Mouse (Mus musculus) fibroblast of lung, adult 2 months (primary cell): ENCODE data around the gene Nxn.
"Not testable (repeated sequence)": the region's sequence is repeated elsewhere in the genome, so short reads cannot be mapped to it uniquely, and the experiment has no call there.

Experiments
- DNase-seq: peaks from one replicate; pipeline ENCODE4 v3.0.0-alpha.2; 2011; ENCODE audit warnings: low read depth

Gene Nxn

DNA sequence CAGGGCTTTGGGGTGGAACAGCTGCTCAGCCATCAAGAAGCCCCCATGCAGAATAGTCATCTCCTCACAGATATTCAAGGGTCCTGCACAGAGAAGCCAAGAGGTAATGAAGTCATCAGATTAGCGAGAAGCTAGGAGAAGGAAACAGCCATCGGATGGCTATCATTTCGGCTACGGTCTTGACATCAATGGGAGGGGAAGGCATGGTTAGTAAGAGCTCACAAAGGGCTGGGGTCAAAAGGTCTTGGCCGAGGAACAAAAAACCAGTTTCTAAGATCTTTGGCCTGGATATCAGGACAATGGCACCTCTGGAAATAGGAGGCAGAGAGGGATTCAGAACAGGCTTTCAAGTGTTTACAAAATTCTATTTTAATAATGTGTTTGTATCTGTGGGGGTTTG is 185.1 kb downstream of the Nxn start:
- no peak for DNase-seq

DNA sequence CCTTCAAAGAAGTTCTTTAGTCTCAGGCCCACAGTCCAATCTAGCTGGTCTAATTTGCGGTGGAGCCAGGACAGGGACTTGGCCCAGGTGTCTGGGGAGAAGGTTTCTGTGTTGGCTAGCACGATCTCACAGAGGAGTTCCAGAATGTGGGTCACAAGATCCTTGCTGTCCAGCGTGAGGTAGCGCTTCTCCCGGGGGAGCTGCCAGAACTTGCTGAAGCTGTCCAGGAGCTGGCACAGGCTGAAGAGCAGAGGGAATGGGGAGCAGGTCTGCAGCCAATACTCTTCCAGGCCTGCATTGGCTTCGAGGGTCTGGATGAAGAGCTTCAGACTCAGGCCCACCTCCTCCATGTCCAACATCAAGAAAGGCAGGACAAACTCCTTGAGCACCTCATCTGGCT is 187.3 kb downstream of the Nxn start:
- DNase-seq: not testable (repeated sequence)

DNA sequence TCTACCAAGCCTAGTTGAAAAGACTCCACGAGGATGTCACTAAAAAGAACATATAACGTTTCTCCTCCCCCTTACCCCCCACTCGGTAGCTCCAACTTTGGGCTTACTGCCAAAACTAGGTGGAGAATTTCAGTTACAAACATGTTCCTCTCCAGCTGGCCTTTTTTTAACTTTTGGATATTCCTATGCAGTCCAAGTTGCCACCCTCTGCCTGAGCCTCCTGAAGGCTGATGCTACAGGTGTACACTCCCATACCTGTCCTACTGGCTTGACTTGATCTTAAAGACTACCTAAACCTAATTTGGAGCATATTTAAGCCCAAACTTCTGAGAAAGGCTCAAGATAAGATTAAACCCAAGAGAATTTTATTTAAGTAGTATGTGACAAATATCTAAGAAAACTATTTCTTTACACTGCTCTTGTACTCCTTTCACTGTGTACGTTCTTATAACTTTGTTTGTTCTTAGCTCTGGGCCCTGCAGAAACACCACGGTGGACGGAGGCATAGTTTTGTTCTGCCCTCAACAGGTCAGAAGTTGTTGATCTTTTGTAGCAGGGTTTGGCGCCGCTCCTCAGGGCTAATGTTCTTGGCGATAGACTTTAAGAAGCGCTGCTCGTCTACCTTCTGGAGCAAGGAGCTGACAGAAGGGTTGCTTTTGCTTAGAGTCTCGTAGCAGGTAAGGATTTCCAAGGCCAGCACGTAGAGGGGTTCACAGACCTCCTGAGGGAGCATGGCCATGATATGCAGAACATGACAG is 188.5 kb downstream of the Nxn start:
- DNase-seq: no peak
